Mouse (Mus musculus): ENCODE data around the gene Olfr446.

Olfr446 gene

GRCm38 (mm10) chr6:42921077-42921476 is at the start of gene Olfr446:
Gene Olfr446, plus strand, starts transcription at chr6:42921377.
- no peak for DNase-seq (ENCODE audit: low read depth, low spot score)

DNA sequence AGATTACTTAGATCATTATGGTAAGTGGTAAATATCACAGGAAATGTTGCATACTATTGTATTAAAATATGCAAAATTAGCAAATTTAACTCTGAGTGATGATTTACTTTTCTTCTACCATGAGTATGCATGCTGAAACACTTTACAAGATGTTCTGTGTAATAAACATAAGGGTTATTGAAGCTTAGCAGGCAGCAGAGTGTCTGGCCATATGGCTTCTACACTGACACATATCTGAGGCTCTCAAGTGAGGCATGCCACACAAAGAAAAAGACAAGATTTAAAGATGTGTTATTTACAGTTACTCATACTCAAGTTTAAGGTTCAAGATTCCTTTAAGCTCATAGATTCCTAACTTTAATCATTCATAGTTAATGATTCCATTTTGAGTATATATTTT is 44.9 kb upstream of the Olfr446 start:
- DNase-seq (ENCODE audit: low read depth, low spot score): peak; percentile 11

GRCm38 (mm10) chr6:42890141-42890540 is 31.0 kb upstream of the Olfr446 start, which contains the start of gene Olfr448:
Gene Olfr448, plus strand, starts transcription at chr6:42890441.
- no peak for DNase-seq (ENCODE audit: low read depth, low spot score)

DNA sequence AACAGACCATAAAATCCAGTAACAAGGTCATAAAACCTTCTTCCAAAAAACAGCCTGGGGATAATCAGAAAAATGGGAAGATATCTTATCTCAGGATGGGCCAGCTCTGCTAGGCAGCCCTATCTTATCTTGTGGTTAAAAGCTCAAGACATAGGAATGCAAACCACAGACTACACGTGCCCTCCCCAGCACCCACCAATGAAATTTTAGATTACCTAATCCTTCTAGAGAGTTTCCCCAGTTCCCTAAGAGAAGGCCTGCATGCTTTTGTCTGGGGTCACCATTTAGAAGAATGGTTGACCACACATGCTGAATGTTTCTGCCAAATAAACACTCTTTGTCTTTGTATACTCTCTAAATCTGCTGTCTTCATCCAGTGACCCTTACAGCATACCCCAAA is 20.8 kb upstream of the Olfr446 start:
- DNase-seq (ENCODE audit: low read depth, low spot score): no peak

GRCm38 (mm10) chr6:42908578-42908977 is 12.6 kb upstream of the Olfr446 start, which contains the start of gene Olfr447:
Gene Olfr447, plus strand, starts transcription at chr6:42908878.
- no peak for DNase-seq (ENCODE audit: low read depth, low spot score)

DNA sequence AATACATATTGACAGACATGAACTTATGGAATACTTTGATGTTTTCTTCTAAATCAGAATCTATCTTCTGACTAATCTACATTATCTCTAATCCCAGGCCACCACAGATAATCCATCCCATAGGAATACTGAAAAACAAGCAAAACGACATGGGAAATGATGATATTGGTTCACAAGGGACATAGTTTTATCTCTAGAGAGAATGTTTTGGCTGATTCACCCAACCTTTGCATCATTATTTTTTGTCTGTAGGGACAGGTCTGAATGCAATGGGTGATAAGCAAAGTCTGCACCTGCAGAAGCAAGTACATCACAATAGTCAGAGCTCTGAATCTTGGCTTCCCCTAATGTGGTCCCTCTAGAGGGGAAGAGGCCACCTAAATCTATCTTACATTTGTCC is 27.6 kb downstream of the Olfr446 start, which contains the start of gene Olfr444:
Olfr444 (plus strand) TSS at position 301 of the 400 bp plus-strand sequence.
- DNase-seq (ENCODE audit: low read depth, low spot score): no peak

DNA sequence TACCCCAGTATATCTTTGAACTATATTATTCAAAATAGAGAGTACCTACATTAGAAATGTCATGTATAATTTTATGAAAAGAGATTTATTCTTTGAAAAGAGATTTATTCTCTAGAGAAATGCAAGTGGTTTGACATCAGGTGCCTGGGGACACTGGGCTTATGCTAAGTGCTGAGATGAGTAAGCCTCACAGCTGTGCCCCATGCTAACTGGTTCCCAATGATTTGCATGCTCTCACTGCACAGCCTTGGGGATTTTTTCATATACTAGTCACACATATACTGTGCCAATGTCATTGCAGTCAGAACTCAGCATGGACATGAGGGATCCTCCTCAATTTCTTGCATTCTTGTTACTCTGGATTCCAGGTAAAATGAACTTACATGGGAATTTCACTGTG is 59.2 kb downstream of the Olfr446 start:
- no peak for DNase-seq (ENCODE audit: low read depth, low spot score)

Data from telencephalon, adult 2 months (tissue).